Mouse (Mus musculus) gastrocnemius, adult 8-10 months (tissue): ENCODE measurements around the gene Lacc1. TPM values are rescaled to one million over a fixed set of nuclear protein-coding genes. Genes with fewer than 3 reads are reported as not detected.

Source experiments
- DNase-seq, 2 experiments: peaks; one replicate each; pipeline ENCODE4 v3.0.0; 2022; ENCODE audit warnings: low spot score in 2 of 2
- total RNA-seq, 4 experiments: library from RNA; stranded (reverse); gene quantifications; 2 replicates each; pipeline ENCODE4 v1.2.4; 2022

Lacc1 gene
- total RNA-seq, 4 experiments from 2014 or later: 0.17 to 1.3 (median 0.57) TPM

- DNase-seq: no peak
Measured at GRCm38 (mm10) chr14:76981176-76981575, 55.5 kb downstream of the Lacc1 start.

- DNase-seq: no peak
Measured at GRCm38 (mm10) chr14:76979569-76979968, 57.1 kb downstream of the Lacc1 start.

Other genes with a start within 250 kb of the Lacc1 start
- gene Ccdc122, start 132 bp downstream of the Lacc1 start, total RNA-seq: 1 to 10 TPM; 1.0 to 2.2 (median 1.3) TPM
- gene Enox1, start 119.9 kb upstream of the Lacc1 start, total RNA-seq: 1 to 10 TPM in 1 of 4 experiments, under 1 TPM in 3; 0.31 to 1.0 (median 0.69) TPM